Mouse (Mus musculus): Measurements from ENCODE around the gene Wfdc1. TPM values are rescaled to one million over a fixed set of nuclear protein-coding genes. Genes with fewer than 3 reads are reported as not detected.

Wfdc1 gene
- total and polyA plus RNA-seq, 2 experiments from 2014 or later, result 22.4 to 55.0 TPM

- Histone ChIP-seq H3K27ac (ENCODE audit: low read depth) (no peak overlapping the region), H3K27me3 (ENCODE audit: control insufficient read depth, insufficient read depth, low read length) (0 out of 2 replicates have a peak, but pooled peaks cover 6% of the 10 kb centered on the region), H3K36me3 (replicated peaks; ENCODE audit: control insufficient read depth, insufficient read depth, low read length) (no peaks in the 10 kb centered on the region), H3K4me3 (ENCODE audit: low read depth, low read length) (no peak overlapping the region), H3K4me2 (ENCODE audit: low read depth, low read length) (no peak overlapping the region), H3K9me3 (replicated peaks; ENCODE audit: control insufficient read depth, low read length) (no peaks in the 10 kb centered on the region), H3K9ac (replicated peaks; ENCODE audit: low read depth, low read length) (no peak overlapping the region), H3K4me1 (ENCODE audit: control insufficient read depth, insufficient read depth) (no peaks in the 10 kb centered on the region)
- DNase-seq (ENCODE audit: low spot score), result no peak
- no peak for TF ChIP-seq EP300 (IDR thresholded peaks at IDR 0.05; ENCODE audit: low read depth)
- TF ChIP-seq CTCF (IDR thresholded peaks at IDR 0.05; ENCODE audit: low read depth), result no peak
- 62% methylated on average over 7 of the region's 7 CpGs for WGBS
- no peak for ATAC-seq (ENCODE audit: insufficient read depth, low read depth)
These were observed 26.4 kb upstream of the Wfdc1 start for GRCm38 (mm10) chr8:119639798-119640197.

GRCm38 (mm10) chr8:119641058-119641457 is 25.1 kb upstream of the Wfdc1 start:
- H3K27ac ChIP-seq (ENCODE audit: low read depth), result no peak overlapping the region
- H3K9ac ChIP-seq (replicated peaks; ENCODE audit: low read depth, low read length), result no peak overlapping the region
- TF ChIP-seq CTCF (IDR thresholded peaks at IDR 0.05; ENCODE audit: low read depth), result no peak
- TF ChIP-seq EP300 (IDR thresholded peaks at IDR 0.05; ENCODE audit: low read depth), result no peak
- no peaks in the 10 kb centered on the region for H3K9me3 ChIP-seq (replicated peaks; ENCODE audit: control insufficient read depth, low read length)
- no peaks in the 10 kb centered on the region for H3K27me3 ChIP-seq (ENCODE audit: control insufficient read depth, insufficient read depth, low read length)
- ATAC-seq (ENCODE audit: insufficient read depth, low read depth) (no peak), DNase-seq (ENCODE audit: low spot score) (no peak)
- no peak overlapping the region for H3K4me2 ChIP-seq (ENCODE audit: low read depth, low read length)
- 42% methylated on average over 5 of the region's 5 CpGs for WGBS
- H3K36me3 ChIP-seq (replicated peaks; ENCODE audit: control insufficient read depth, insufficient read depth, low read length), result no peaks in the 10 kb centered on the region
- no peak overlapping the region for H3K4me3 ChIP-seq (ENCODE audit: low read depth, low read length)
- no peaks in the 10 kb centered on the region for H3K4me1 ChIP-seq (ENCODE audit: control insufficient read depth, insufficient read depth)

GRCm38 (mm10) chr8:119642960-119643359 is 23.2 kb upstream of the Wfdc1 start:
- H3K9ac ChIP-seq (replicated peaks; ENCODE audit: low read depth, low read length), result no peak overlapping the region
- no peak overlapping the region for H3K4me2 ChIP-seq (ENCODE audit: low read depth, low read length)
- DNase-seq (ENCODE audit: low spot score) (no peak), ATAC-seq (ENCODE audit: insufficient read depth, low read depth) (no peak)
- WGBS, result 78% methylated on average over 1 of the region's 1 CpGs
- H3K4me1 ChIP-seq (ENCODE audit: control insufficient read depth, insufficient read depth), result no peaks in the 10 kb centered on the region
- H3K36me3 ChIP-seq (replicated peaks; ENCODE audit: control insufficient read depth, insufficient read depth, low read length), result no peaks in the 10 kb centered on the region
- H3K4me3 ChIP-seq (ENCODE audit: low read depth, low read length), result no peak overlapping the region
- no peaks in the 10 kb centered on the region for H3K9me3 ChIP-seq (replicated peaks; ENCODE audit: control insufficient read depth, low read length)
- H3K27ac ChIP-seq (ENCODE audit: low read depth), result no peak overlapping the region
- no peaks in the 10 kb centered on the region for H3K27me3 ChIP-seq (ENCODE audit: control insufficient read depth, insufficient read depth, low read length)
- TF ChIP-seq CTCF (IDR thresholded peaks at IDR 0.05; ENCODE audit: low read depth) (no peak), EP300 (IDR thresholded peaks at IDR 0.05; ENCODE audit: low read depth) (no peak)

DNA sequence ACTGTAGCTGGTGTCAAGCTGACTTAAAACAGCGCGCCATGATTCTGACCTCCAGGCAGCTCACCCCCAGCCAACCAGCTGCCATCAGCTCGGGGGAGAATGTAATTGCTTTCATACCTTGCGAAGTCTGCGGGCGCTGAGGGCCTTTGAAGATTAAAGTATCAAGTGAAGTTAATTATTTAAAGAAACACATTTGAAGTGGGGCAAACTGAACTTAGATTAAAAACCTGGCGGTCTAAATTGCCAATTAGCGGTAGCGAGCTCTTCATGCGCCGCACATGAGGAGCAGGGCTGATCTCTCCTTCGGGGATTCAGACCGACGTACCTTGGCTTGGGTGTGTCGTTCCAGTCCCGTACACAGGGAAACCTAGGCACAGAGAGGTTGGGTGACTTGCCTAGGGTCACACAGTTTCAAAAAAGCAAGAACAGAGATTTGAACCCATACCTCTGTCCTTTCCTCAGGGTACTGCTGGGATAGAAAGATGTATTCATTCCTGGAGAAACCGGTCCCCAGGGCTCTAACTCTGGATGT is 21.7 kb upstream of the Wfdc1 start:
- Histone ChIP-seq H3K27ac (ENCODE audit: low read depth) (no peak overlapping the region), H3K4me2 (ENCODE audit: low read depth, low read length) (no peak overlapping the region), H3K36me3 (replicated peaks; ENCODE audit: control insufficient read depth, insufficient read depth, low read length) (no peaks in the 10 kb centered on the region), H3K9ac (replicated peaks; ENCODE audit: low read depth, low read length) (no peak overlapping the region), H3K4me1 (ENCODE audit: control insufficient read depth, insufficient read depth) (no peaks in the 10 kb centered on the region), H3K27me3 (ENCODE audit: control insufficient read depth, insufficient read depth, low read length) (no peaks in the 10 kb centered on the region), H3K4me3 (ENCODE audit: low read depth, low read length) (no peak overlapping the region), H3K9me3 (replicated peaks; ENCODE audit: control insufficient read depth, low read length) (no peaks in the 10 kb centered on the region)
- TF ChIP-seq CTCF (IDR thresholded peaks at IDR 0.05; ENCODE audit: low read depth) (no peak), EP300 (IDR thresholded peaks at IDR 0.05; ENCODE audit: low read depth) (no peak)
- WGBS, result 79% methylated on average over 17 of the region's 17 CpGs
- DNase-seq (ENCODE audit: low spot score) (no peak), ATAC-seq (ENCODE audit: insufficient read depth, low read depth) (no peak)

GRCm38 (mm10) chr8:119644981-119645597 is 21.1 kb upstream of the Wfdc1 start:
- Histone ChIP-seq H3K4me1 (ENCODE audit: control insufficient read depth, insufficient read depth) (no peaks in the 10 kb centered on the region), H3K9ac (replicated peaks; ENCODE audit: low read depth, low read length) (no peak overlapping the region), H3K9me3 (replicated peaks; ENCODE audit: control insufficient read depth, low read length) (no peaks in the 10 kb centered on the region), H3K4me3 (ENCODE audit: low read depth, low read length) (no peak overlapping the region), H3K27ac (ENCODE audit: low read depth) (no peak overlapping the region), H3K36me3 (replicated peaks; ENCODE audit: control insufficient read depth, insufficient read depth, low read length) (no peaks in the 10 kb centered on the region), H3K4me2 (ENCODE audit: low read depth, low read length) (no peak overlapping the region), H3K27me3 (ENCODE audit: control insufficient read depth, insufficient read depth, low read length) (no peaks in the 10 kb centered on the region)
- TF ChIP-seq EP300 (IDR thresholded peaks at IDR 0.05; ENCODE audit: low read depth) (no peak), CTCF (IDR thresholded peaks at IDR 0.05; ENCODE audit: low read depth) (no peak)
- ATAC-seq (ENCODE audit: insufficient read depth, low read depth), result no peak
- 63% methylated on average over 18 of the region's 18 CpGs for WGBS
- DNase-seq (ENCODE audit: low spot score), result no peak

DNA sequence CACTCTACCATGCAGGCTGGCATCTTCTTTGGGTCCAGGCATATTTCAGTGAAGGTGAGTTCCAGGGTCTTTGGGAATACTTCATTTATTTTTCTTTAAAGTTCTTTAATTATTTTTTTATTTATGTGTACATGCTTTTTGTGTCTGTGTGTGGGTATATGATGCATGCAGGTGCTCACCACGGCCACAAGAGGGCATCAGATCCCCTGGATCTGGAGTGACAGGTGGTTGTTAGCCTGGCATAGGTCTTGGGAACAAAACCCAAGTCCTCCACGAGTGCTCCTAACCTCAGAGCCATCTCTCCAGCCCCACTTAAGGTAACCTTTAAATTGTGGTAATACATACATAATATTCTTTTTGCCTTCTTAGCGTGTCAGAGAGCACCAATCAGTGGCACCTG is 20.0 kb upstream of the Wfdc1 start:
- Histone ChIP-seq H3K27ac (ENCODE audit: low read depth) (no peak overlapping the region), H3K4me1 (ENCODE audit: control insufficient read depth, insufficient read depth) (no peaks in the 10 kb centered on the region), H3K4me2 (ENCODE audit: low read depth, low read length) (no peak overlapping the region), H3K4me3 (ENCODE audit: low read depth, low read length) (no peak overlapping the region), H3K9ac (replicated peaks; ENCODE audit: low read depth, low read length) (no peak overlapping the region), H3K36me3 (replicated peaks; ENCODE audit: control insufficient read depth, insufficient read depth, low read length) (no peaks in the 10 kb centered on the region), H3K27me3 (ENCODE audit: control insufficient read depth, insufficient read depth, low read length) (no peaks in the 10 kb centered on the region), H3K9me3 (replicated peaks; ENCODE audit: control insufficient read depth, low read length) (no peaks in the 10 kb centered on the region)
- no peak for DNase-seq (ENCODE audit: low spot score)
- ATAC-seq (ENCODE audit: insufficient read depth, low read depth), result no peak
- 74% methylated on average over 3 of the region's 3 CpGs for WGBS
- TF ChIP-seq CTCF (IDR thresholded peaks at IDR 0.05; ENCODE audit: low read depth), result peak; percentile 2; the same call in 1 of the 2 replicates
- no peak for TF ChIP-seq EP300 (IDR thresholded peaks at IDR 0.05; ENCODE audit: low read depth)
